Mouse (Mus musculus) forebrain, embryonic 16.5 days (tissue): ENCODE data around the gene Nop14. TPM values are rescaled to one million over a fixed set of nuclear protein-coding genes. Genes with fewer than 3 reads are reported as not detected.
A peak's percentile ranks its signal among the peaks of the same experiment; 100 is the strongest.

Experiments
- ATAC-seq: fragments of 200-750 bp; cut with Nextera tagmentation; 2 replicates; pipeline ENCODE4 v1.8.0; 2017; ENCODE audit warnings: mild to moderate bottlenecking, moderate library complexity
- H3K27ac ChIP-seq: fragments of 300-500 bp; sonication (generic); 2 replicates; pipeline ENCODE4 v1.5.1; 2014; ENCODE audit warnings: low read length, control low read depth
- H3K27me3 ChIP-seq: fragments of 300-500 bp; sonication (generic); replicated peaks from 2 replicates; pipeline ENCODE4 v1.6.1; 2014; ENCODE audit warnings: low read length; ENCODE audit not compliant: control insufficient read depth, insufficient read depth
- H3K36me3 ChIP-seq: fragments of 300-500 bp; sonication (generic); 2 replicates; pipeline ENCODE4 v1.6.1; 2014; ENCODE audit not compliant: control insufficient read depth, insufficient read depth
- H3K4me1 ChIP-seq: fragments of 300-500 bp; sonication (generic); replicated peaks from 2 replicates; pipeline ENCODE4 v1.6.1; 2014; ENCODE audit warnings: low read length; ENCODE audit not compliant: control insufficient read depth, insufficient read depth
- H3K4me2 ChIP-seq: fragments of 300-500 bp; sonication (generic); 2 replicates; pipeline ENCODE4 v1.6.1; 2014; ENCODE audit warnings: mild to moderate bottlenecking, low read length, control low read depth
- H3K4me3 ChIP-seq: fragments of 300-500 bp; sonication (generic); replicated peaks from 2 replicates; pipeline ENCODE4 v1.5.1; 2014; ENCODE audit warnings: mild to moderate bottlenecking, low read length, control low read depth
- H3K9ac ChIP-seq: fragments of 300-500 bp; sonication (generic); replicated peaks from 2 replicates; pipeline ENCODE4 v1.6.1; 2014; ENCODE audit warnings: low read depth, low read length, control low read depth
- H3K9me3 ChIP-seq: fragments of 300-500 bp; sonication (generic); 2 replicates; pipeline ENCODE4 v1.6.1; 2016; ENCODE audit warnings: low read length; ENCODE audit not compliant: control insufficient read depth
- WGBS: fragments of 180-500 bp; shearing (Covaris S2); extraction: QIAGEN DNeasy Blood & Tissue Kit; methylation state at CpG from one replicate; pipeline ENCODE4 v1.1.7; 2014; 5-methylcytosine and 5-hydroxymethylcytosine counted together
- polyA plus RNA-seq: library from polyadenylated mRNA; unstranded; fragments of >200 nt; fragmentation: Nextera tagmentation; extraction: Ambion mirVana; gene quantifications from 2 replicates; pipeline ENCODE4 v1.2.1, GENCODE M21; 2015

Nop14 gene
- polyA plus RNA-seq, 1 experiment from 2014 or later, result 26.4 TPM

GRCm38 (mm10) chr5:34635665-34636192, 24.2 kb downstream of the Nop14 start:
- peak overlapping the region; percentile 68 for H3K4me3 ChIP-seq
- no peak for ATAC-seq
- no peaks in the 10 kb centered on the region for H3K9me3 ChIP-seq
- 60% methylated on average over 10 of the region's 10 CpGs for WGBS
- no peaks in the 10 kb centered on the region for H3K27me3 ChIP-seq
- H3K27ac ChIP-seq, result no peak overlapping the region
- H3K4me2 ChIP-seq, result peak overlapping the region; percentile 78
- peaks cover 30% of the 10 kb centered on the region for H3K36me3 ChIP-seq
- H3K4me1 ChIP-seq, result peaks cover 14% of the 10 kb centered on the region
- H3K9ac ChIP-seq, result peak overlapping the region; percentile 81; the same call in 1 of the 2 replicates

- H3K36me3 ChIP-seq, result peaks cover 30% of the 10 kb centered on the region
- peaks cover 14% of the 10 kb centered on the region for H3K4me1 ChIP-seq
- no peak overlapping the region for H3K9ac ChIP-seq
- WGBS, result 92% methylated on average over 13 of the region's 13 CpGs
- H3K27me3 ChIP-seq, result no peaks in the 10 kb centered on the region
- no peak overlapping the region for H3K4me3 ChIP-seq
- H3K9me3 ChIP-seq, result no peaks in the 10 kb centered on the region
- H3K27ac ChIP-seq, result no peak overlapping the region
- no peak for ATAC-seq
- H3K4me2 ChIP-seq, result no peak overlapping the region
These were observed 25.1 kb downstream of the Nop14 start for GRCm38 (mm10) chr5:34634746-34635400.

DNA sequence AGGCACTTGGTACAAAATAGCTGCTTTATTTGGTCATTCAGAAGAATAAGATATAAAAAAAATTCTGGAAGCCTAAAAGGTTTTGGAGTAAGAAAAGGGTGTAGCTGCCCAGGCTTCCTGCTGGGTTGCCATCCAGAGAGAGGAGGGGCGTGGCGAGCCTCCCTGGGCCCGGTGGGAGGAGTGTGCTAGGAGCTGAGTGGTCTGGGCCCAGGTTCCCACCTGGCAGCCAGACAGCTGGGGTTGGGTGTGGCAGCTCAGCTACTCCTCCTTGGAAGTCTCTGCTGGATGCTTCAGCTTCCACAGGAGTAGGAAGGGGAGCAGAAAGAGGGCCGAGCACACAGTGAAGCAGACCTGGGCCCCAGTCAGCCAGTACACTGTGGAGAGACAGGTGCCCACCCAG, 26.3 kb downstream of the Nop14 start:
- no peaks in the 10 kb centered on the region for H3K27me3 ChIP-seq
- H3K4me2 ChIP-seq, result no peak overlapping the region
- no peak overlapping the region for H3K9ac ChIP-seq
- no peak overlapping the region for H3K27ac ChIP-seq
- WGBS, result 78% methylated on average over 4 of the region's 4 CpGs
- no peaks in the 10 kb centered on the region for H3K9me3 ChIP-seq
- H3K4me1 ChIP-seq, result peaks cover 14% of the 10 kb centered on the region
- peaks cover 28% of the 10 kb centered on the region for H3K36me3 ChIP-seq
- no peak overlapping the region for H3K4me3 ChIP-seq
- no peak for ATAC-seq

DNA sequence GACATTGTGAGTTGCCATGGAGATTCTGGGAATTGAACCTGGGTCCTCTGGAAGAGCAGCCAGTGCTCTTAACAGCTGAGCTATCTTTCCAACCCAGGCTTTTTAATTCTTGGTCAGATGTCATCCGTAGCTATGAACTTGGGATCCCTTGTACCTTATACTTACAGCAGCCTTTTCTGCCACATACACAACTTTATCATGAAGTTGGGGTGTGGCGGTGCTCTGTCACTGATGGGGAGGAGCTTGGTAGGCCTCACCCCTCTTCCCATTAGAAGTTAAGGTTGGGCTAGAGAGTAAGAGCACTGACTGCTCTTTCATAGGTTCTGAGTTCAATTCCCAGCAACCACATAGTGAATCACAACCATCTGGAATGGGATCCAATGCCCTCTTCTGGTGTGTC, 27.0 kb downstream of the Nop14 start:
- peaks cover 22% of the 10 kb centered on the region for H3K36me3 ChIP-seq
- H3K9ac ChIP-seq, result no peak overlapping the region
- no peaks in the 10 kb centered on the region for H3K9me3 ChIP-seq
- H3K27ac ChIP-seq, result no peak overlapping the region
- no peaks in the 10 kb centered on the region for H3K27me3 ChIP-seq
- no peak overlapping the region for H3K4me2 ChIP-seq
- H3K4me1 ChIP-seq, result peaks cover 14% of the 10 kb centered on the region
- no peak overlapping the region for H3K4me3 ChIP-seq
- WGBS, result 90% methylated on average over 2 of the region's 2 CpGs
- no peak for ATAC-seq

DNA sequence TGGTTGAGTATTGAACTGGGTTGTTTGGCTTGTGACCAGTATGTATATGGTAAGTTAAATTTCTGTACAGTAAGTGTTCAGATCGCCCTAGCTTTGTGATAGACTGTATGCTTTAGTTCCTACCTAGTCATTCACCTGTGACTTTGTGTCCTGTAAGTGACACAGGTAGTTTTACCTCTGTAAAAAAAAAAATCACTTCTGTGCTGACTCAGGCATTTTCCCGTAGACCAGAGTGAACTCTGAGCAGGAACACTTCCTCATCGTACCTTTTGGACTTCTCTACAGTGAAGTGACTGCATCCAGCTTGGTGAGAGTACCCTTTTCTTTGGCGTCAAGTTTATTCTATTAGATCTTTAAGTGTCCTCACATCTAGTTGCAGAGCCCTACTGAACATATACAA, 50.0 kb downstream of the Nop14 start:
- Histone ChIP-seq H3K4me3 (no peak overlapping the region), H3K27ac (no peak overlapping the region), H3K9me3 (no peaks in the 10 kb centered on the region), H3K4me1 (no peaks in the 10 kb centered on the region), H3K9ac (no peak overlapping the region), H3K4me2 (no peak overlapping the region), H3K36me3 (peaks cover 42% of the 10 kb centered on the region), H3K27me3 (no peaks in the 10 kb centered on the region)
- no peak for ATAC-seq
- 90% methylated on average over 4 of the region's 4 CpGs for WGBS

DNA sequence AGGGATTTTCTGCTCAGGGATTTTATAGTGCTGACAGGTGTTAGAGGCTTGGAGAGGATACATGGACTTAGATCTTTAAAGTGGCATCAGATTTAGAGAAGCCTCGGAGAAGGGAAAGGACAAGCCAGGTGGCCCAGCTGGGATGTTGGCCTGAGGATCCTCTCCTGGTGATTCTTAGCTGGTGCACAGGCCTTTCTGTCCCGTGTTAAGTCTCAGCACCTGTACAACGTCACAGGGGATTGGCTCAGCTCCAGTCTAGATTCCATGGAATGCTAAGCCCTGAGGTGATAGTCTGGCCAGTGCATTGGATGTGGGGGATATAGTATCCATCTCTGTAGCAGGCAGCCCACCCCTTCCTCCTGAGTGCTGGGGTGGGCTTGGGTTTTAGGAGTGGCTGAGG, 51.7 kb downstream of the Nop14 start:
- Histone ChIP-seq H3K27me3 (no peaks in the 10 kb centered on the region), H3K9ac (no peak overlapping the region), H3K36me3 (peaks cover 28% of the 10 kb centered on the region), H3K4me1 (no peaks in the 10 kb centered on the region), H3K9me3 (no peaks in the 10 kb centered on the region), H3K4me2 (no peak overlapping the region), H3K4me3 (no peak overlapping the region), H3K27ac (no peak overlapping the region)
- ATAC-seq, result no peak
- WGBS, result 74% methylated on average over 3 of the region's 3 CpGs

- Histone ChIP-seq H3K4me1 (no peaks in the 10 kb centered on the region), H3K9ac (no peak overlapping the region), H3K27ac (no peak overlapping the region), H3K27me3 (no peaks in the 10 kb centered on the region), H3K36me3 (peaks cover 26% of the 10 kb centered on the region), H3K9me3 (no peaks in the 10 kb centered on the region), H3K4me2 (no peak overlapping the region), H3K4me3 (no peak overlapping the region)
- 84% methylated on average over 8 of the region's 8 CpGs for WGBS
- no peak for ATAC-seq
These were observed 52.7 kb downstream of the Nop14 start for GRCm38 (mm10) chr5:34607100-34607880.

DNA sequence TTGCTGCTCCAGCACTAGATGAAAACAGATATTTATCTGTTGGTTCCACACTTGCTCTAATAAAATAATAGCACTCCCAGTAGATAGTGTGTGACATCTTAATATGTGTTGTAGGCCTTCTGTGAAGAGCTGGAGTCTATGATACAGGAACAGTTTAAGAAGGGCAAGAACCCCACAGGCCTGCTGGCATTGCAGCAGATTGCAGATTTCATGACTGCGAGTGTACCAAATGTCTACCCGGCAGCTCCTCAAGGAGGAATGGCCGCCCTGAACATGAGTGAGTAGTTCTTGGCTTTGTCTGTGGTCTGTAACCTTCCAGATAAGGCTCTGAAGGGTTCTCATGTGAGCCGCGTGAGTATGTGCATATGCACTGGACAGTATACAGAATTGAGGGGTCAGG, 55.4 kb downstream of the Nop14 start:
- Histone ChIP-seq H3K4me2 (no peak overlapping the region), H3K4me1 (no peaks in the 10 kb centered on the region), H3K9me3 (no peaks in the 10 kb centered on the region), H3K4me3 (no peak overlapping the region), H3K27me3 (no peaks in the 10 kb centered on the region), H3K36me3 (peaks cover 16% of the 10 kb centered on the region), H3K9ac (no peak overlapping the region), H3K27ac (no peak overlapping the region)
- WGBS, result 97% methylated on average over 5 of the region's 5 CpGs
- no peak for ATAC-seq

- no peak overlapping the region for H3K4me2 ChIP-seq
- H3K4me1 ChIP-seq, result peaks cover 13% of the 10 kb centered on the region
- H3K27me3 ChIP-seq, result no peaks in the 10 kb centered on the region
- 95% methylated on average over 9 of the region's 9 CpGs for WGBS
- peaks cover 3% of the 10 kb centered on the region for H3K36me3 ChIP-seq
- no peak overlapping the region for H3K27ac ChIP-seq
- no peak overlapping the region for H3K4me3 ChIP-seq
- H3K9ac ChIP-seq, result no peak overlapping the region
- no peaks in the 10 kb centered on the region for H3K9me3 ChIP-seq
- no peak for ATAC-seq
These were observed 66.7 kb downstream of the Nop14 start for GRCm38 (mm10) chr5:34593202-34593727.
